Mouse (Mus musculus) hindbrain, embryonic 13.5 days (tissue): ENCODE results near the gene Tmem106c. TPM values are rescaled to one million over a fixed set of nuclear protein-coding genes. Genes with fewer than 3 reads are reported as not detected.

Experiments used
- ATAC-seq: fragments of 200-750 bp; cut with Nextera tagmentation; 2 replicates; pipeline ENCODE4 v1.8.0; 2017; ENCODE audit warnings: moderate TSS enrichment; ENCODE audit not compliant: low FRiP score
- H3K27ac ChIP-seq: fragments of 300-500 bp; sonication (generic); 2 replicates; pipeline ENCODE4 v1.5.1; 2015; ENCODE audit warnings: inconsistent platforms, mild to moderate bottlenecking, moderate library complexity
- H3K27me3 ChIP-seq: fragments of 300-500 bp; sonication (generic); 2 replicates; pipeline ENCODE4 v1.6.1; 2015; ENCODE audit warnings: mild to moderate bottlenecking, inconsistent platforms
- H3K36me3 ChIP-seq: fragments of 300-500 bp; sonication (generic); 2 replicates; pipeline ENCODE4 v1.6.1; 2015; ENCODE audit warnings: mild to moderate bottlenecking, inconsistent platforms
- H3K4me1 ChIP-seq: fragments of 300-500 bp; sonication (generic); replicated peaks from 2 replicates; pipeline ENCODE4 v1.6.1; 2015; ENCODE audit warnings: inconsistent platforms
- H3K4me2 ChIP-seq: fragments of 300-500 bp; sonication (generic); 2 replicates; pipeline ENCODE4 v1.6.1; 2015; ENCODE audit warnings: inconsistent platforms, mild to moderate bottlenecking, moderate library complexity
- H3K4me3 ChIP-seq: fragments of 300-500 bp; sonication (generic); 2 replicates; pipeline ENCODE4 v1.5.1; 2015; ENCODE audit warnings: mild to moderate bottlenecking, inconsistent platforms
- H3K9ac ChIP-seq: fragments of 300-500 bp; sonication (generic); 2 replicates; pipeline ENCODE4 v1.6.1; 2015; ENCODE audit warnings: mild to moderate bottlenecking, inconsistent platforms
- H3K9me3 ChIP-seq: fragments of 300-500 bp; sonication (generic); 2 replicates; pipeline ENCODE4 v1.6.1; 2016; ENCODE audit warnings: inconsistent platforms
- WGBS: fragments of 180-500 bp; shearing (Covaris S2); methylation state at CpG from one replicate; pipeline ENCODE4 v1.1.7; 2015; 5-methylcytosine and 5-hydroxymethylcytosine counted together
- polyA plus RNA-seq: library from polyadenylated mRNA; unstranded; fragments of >200 nt; fragmentation: Nextera tagmentation; extraction: Ambion mirVana; gene quantifications from 2 replicates; pipeline ENCODE4 v1.2.1, GENCODE M21; 2015

Tmem106c gene
- polyA plus RNA-seq, 1 experiment from 2014 or later = 58.3 TPM

DNA sequence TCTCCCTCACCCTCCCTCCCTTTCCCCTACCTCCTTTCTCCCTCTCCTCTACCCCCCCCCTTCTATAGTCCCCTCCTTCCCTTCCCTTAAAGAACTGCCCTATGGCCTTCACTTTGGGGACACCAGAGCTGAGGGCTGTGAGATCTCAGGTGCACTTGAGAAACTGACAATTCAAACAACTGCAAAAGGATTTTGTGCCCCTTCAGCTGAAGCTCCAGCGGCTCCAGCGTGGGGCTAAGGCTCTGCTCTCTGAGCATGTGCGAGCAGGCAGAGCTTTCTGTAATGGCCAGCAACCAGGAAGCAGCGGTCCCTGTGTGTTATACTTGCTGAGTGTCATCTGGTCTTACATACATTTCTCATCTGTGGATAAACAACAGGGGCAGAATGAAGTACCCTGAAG, 8.3 kb upstream of the Tmem106c start:
- Histone ChIP-seq H3K9me3 (no peaks in the 10 kb centered on the region), H3K4me1 (peaks cover 19% of the 10 kb centered on the region), H3K36me3 (no peaks in the 10 kb centered on the region), H3K27ac (no peak overlapping the region), H3K4me3 (no peak overlapping the region), H3K27me3 (0 out of 2 replicates have a peak, but pooled peaks cover 7% of the 10 kb centered on the region), H3K4me2 (no peak overlapping the region), H3K9ac (no peak overlapping the region)
- ATAC-seq = no peak
- WGBS = 28% methylated on average over 4 of the region's 4 CpGs

DNA sequence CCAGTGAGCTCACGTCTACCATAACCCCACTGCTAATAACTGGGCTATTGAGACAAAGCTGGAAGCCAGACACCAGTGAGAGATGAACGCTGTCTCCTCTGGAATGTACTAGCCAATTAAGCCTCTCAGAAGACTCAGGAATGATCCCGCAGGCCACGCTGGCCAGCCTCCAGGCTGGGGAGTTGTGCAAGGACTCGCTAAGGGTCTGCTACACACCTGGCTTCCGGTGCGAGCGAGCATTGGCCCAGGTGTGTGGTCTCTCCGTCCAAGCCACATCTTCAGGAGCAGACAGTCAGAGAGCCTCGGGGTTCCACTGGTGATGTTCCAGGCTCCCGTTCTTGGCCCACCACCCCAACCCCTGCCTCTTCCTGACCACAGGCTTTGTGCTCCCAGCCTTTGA, 7.6 kb upstream of the Tmem106c start:
- H3K27me3 ChIP-seq = 0 out of 2 replicates have a peak, but pooled peaks cover 7% of the 10 kb centered on the region
- H3K4me1 ChIP-seq = peaks cover 19% of the 10 kb centered on the region
- H3K9me3 ChIP-seq = no peaks in the 10 kb centered on the region
- no peak for ATAC-seq
- H3K36me3 ChIP-seq = no peaks in the 10 kb centered on the region
- no peak overlapping the region for H3K9ac ChIP-seq
- no peak overlapping the region for H3K4me2 ChIP-seq
- WGBS = 83% methylated on average over 11 of the region's 11 CpGs
- H3K27ac ChIP-seq = no peak overlapping the region
- H3K4me3 ChIP-seq = no peak overlapping the region

DNA sequence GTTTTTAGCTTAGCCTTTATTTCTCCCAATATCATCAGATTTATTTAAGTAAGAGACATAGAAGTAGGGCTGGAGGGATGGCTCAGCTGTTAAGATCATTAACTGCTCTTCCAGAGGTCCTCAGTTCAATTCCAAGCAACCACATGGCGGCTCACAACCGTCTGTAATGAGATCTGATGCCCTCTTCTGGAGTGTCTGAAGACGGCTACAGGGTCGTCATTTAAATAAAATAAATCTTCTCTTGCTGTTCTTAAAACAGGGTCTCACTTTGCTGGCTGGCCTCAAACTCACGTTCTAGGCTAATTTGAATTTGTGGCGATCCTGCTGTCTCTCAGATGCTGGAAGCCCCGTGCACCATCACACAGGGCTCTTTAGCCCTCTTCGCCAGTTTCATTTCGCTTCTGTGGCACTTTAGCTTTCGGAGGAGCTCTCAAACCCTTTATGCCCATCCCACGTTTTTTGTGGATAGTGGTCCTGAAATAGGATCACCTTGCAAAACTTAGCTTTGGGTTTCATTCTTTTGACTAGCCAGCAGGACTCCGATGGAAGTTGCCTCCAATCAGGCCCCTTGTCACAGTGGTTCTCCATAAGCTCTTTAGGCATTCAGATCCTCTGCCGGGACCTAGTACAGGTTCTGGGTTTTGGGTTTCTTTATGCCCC, 541 bp upstream of the Tmem106c start:
- H3K27ac ChIP-seq = peak overlapping the region; percentile 87
- ATAC-seq = peak; percentile 33

DNA sequence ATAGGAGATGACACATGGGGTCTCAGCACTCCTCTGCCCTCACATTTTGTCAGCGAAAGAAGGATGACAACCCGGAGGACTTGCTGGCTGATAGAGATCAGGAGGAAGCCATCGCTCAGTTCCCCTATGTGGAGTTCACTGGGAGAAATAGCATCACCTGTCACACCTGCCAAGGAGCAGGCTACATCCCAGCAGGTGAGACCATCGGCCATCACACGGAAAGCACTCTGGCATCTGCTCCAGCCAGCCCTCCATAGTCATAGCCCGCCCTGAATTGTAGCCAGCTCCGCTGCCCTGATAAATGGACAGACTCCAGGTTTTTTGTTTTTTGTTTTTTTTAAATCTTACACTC, 812 bp downstream of the Tmem106c start:
- H3K27ac ChIP-seq = peak overlapping the region; percentile 87
- H3K4me3 ChIP-seq = peak overlapping the region; percentile 55
- peaks cover 4% of the 10 kb centered on the region; the same call in 1 of the 2 replicates for H3K36me3 ChIP-seq
- H3K4me1 ChIP-seq = peaks cover 21% of the 10 kb centered on the region
- H3K9me3 ChIP-seq = no peaks in the 10 kb centered on the region
- ATAC-seq = peak; percentile 47; the same call in 1 of the 2 replicates
- peak overlapping the region; percentile 73 for H3K4me2 ChIP-seq
- 18% methylated on average over 7 of the region's 7 CpGs for WGBS
- no peaks in the 10 kb centered on the region for H3K27me3 ChIP-seq
- peak overlapping the region; percentile 75 for H3K9ac ChIP-seq

More for the DNA sequence above, 541 bp upstream of the Tmem106c start:
- Histone ChIP-seq H3K27me3 (no peaks in the 10 kb centered on the region), H3K9ac (peak overlapping the region; percentile 69), H3K4me2 (peak overlapping the region; percentile 73), H3K36me3 (peaks cover 3% of the 10 kb centered on the region; the same call in 1 of the 2 replicates), H3K9me3 (no peaks in the 10 kb centered on the region), H3K4me1 (peaks cover 21% of the 10 kb centered on the region), H3K4me3 (peak overlapping the region; percentile 55)
- WGBS = 8% methylated on average over 13 of the region's 13 CpGs

DNA sequence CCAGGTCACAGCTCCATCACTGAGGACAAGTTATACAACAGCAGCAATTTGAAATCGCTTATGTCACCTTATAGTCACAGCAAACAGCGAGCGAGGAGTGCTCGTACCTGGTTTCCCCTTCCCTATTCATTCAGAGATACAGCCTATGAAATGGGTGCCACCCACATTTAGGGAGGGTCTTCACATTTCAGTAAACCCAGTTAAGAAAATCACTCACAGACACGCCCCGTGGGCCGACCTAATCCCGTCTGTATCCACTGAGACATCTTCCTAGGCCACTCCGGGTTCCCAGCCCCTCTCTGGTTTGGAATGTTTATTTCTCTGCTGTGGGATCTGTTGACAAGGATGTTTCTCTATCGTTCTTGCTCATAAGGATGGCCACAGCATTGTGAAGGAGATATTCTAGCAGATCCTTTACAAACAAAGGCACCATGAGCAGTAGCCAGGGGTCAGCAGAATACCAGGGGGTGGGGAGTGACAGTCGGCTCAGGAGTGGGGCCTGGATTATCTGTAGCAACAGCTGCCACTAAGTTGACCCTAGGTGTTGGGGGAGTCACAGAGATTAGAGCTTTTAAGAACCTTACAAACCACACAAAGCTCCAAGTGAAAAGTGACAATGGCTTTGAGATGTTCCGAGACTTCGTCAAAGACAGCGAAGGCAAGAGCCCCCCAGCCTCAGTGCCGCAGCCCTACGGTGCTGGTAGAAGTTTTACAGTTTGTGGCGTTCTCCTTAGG, 1.5 kb downstream of the Tmem106c start:
- peak overlapping the region; percentile 73 for H3K4me2 ChIP-seq
- no peaks in the 10 kb centered on the region for H3K27me3 ChIP-seq
- no peaks in the 10 kb centered on the region for H3K9me3 ChIP-seq
- ATAC-seq = no peak
- H3K4me1 ChIP-seq = peaks cover 23% of the 10 kb centered on the region
- no peak overlapping the region for H3K4me3 ChIP-seq
- H3K27ac ChIP-seq = no peak overlapping the region
- peak overlapping the region; percentile 51; the same call in 1 of the 2 replicates for H3K9ac ChIP-seq
- 61% methylated on average over 17 of the region's 17 CpGs for WGBS
- H3K36me3 ChIP-seq = peaks cover 4% of the 10 kb centered on the region; the same call in 1 of the 2 replicates

DNA sequence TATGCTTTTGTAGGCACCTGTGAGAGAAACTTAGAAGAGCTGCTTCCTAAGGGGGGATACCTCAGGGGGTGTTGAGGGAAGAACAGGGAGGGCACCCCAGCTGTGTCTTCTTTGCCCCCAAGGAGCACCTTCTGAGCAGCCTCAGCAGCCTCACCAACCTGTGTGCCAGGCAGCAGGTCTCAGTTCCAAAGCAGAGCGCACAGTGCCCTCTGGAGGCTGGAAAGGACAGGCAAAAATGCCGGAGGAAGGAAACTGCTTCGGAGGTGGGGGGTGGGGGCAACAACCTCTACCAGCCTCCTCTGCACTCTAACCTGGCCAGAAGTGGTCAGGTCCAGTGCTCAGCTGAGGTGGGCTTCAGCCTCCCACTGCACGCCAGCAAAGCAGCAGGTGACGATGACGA, 6.3 kb downstream of the Tmem106c start:
- Histone ChIP-seq H3K36me3 (peaks cover 4% of the 10 kb centered on the region; the same call in 1 of the 2 replicates), H3K27me3 (no peaks in the 10 kb centered on the region), H3K9ac (no peak overlapping the region), H3K4me3 (no peak overlapping the region), H3K4me2 (no peak overlapping the region), H3K9me3 (no peaks in the 10 kb centered on the region), H3K4me1 (peaks cover 12% of the 10 kb centered on the region), H3K27ac (no peak overlapping the region)
- ATAC-seq = no peak
- WGBS = 47% methylated on average over 6 of the region's 6 CpGs

DNA sequence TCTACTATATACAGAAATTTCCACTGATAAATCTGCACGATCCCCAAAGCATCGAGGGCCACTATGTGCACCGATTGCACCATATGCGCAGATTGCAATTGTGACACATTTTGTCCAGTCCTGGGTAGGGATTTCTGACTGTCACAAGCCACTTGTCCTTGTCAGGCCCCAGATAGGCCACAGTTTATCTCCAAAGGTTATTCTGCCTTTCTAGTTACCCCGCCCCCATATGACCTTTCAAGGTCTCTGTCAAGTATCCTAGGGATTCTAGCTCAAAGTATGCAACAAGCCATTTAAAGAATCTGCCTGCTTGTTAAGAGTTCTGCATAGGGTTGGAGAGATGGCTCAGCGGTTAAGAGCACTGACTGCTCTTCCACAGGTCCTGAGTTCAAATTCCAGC, 8.6 kb downstream of the Tmem106c start:
- ATAC-seq = no peak
- 93% methylated on average over 6 of the region's 6 CpGs for WGBS
- no peak overlapping the region for H3K4me3 ChIP-seq
- no peak overlapping the region for H3K4me2 ChIP-seq
- H3K4me1 ChIP-seq = 0 out of 2 replicates have a peak, but pooled peaks cover 7% of the 10 kb centered on the region
- H3K36me3 ChIP-seq = peaks cover 23% of the 10 kb centered on the region
- no peak overlapping the region for H3K27ac ChIP-seq
- H3K9ac ChIP-seq = no peak overlapping the region
- no peaks in the 10 kb centered on the region for H3K27me3 ChIP-seq
- H3K9me3 ChIP-seq = no peaks in the 10 kb centered on the region

DNA sequence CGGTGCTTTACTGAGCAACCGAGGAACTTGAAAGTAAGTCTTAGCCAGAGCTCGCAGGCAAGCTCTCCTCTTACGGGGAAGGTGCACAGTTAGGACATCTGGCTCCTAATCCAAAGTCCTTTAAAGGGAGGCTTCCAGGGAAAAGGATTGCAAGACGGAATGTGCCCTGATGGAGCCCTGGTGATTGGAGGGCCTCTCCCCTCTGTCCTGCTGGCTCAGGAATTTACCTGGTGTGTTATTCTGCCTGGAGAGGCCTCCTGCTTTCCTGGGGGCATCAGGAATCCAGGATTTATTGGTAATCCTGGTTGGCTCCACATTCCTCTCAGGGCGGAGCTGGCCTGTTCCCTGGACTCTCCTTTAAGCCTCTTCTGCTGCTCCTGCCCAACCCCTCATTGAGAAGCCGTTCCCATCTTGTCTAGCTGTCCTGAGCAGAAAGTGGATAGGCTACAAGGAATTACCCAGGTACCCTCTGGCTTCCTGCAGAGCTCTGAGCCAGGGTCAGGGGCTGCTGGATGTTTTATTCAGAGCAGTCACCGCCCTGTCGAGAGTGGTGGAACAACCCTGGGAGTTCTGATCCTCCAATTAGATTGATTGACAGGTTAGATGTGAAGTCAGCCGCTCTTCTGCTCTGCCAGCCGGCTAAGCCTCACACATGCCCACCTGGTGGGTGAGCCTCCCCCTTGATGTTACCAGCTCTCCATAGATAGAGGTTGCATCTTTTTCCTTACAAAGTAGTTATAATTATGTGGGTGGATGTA, 9.4 kb downstream of the Tmem106c start:
- Histone ChIP-seq H3K27ac (no peak overlapping the region), H3K27me3 (no peaks in the 10 kb centered on the region), H3K9ac (no peak overlapping the region; the same call in 1 of the 2 replicates)

DNA sequence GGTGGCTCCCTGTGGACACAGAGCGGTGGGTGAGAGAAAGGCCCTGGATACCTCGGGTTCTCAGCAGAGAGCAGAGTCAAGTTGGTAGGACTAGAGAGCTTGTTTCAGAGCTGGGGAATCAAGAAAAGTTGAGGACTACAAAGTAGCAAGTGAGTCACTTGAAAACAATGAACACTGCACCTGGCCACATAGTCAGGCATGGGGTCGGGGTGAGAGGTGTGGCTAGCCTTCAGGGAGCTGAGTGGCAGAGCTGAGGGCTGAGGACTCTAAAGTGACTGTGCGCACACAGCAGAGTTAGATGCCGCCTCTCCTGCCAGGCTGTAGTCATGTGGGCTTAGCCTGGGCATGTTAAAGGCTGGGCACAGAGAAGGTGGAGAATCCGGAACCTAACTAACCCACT, 17.6 kb downstream of the Tmem106c start:
- ATAC-seq = no peak
- no peak overlapping the region for H3K4me2 ChIP-seq
- no peaks in the 10 kb centered on the region for H3K27me3 ChIP-seq

More for the DNA sequence above, 9.4 kb downstream of the Tmem106c start:
- ATAC-seq = no peak
- Histone ChIP-seq H3K9me3 (no peaks in the 10 kb centered on the region), H3K36me3 (peaks cover 29% of the 10 kb centered on the region), H3K4me2 (no peak overlapping the region), H3K4me1 (0 out of 2 replicates have a peak, but pooled peaks cover 7% of the 10 kb centered on the region), H3K4me3 (no peak overlapping the region)
- 43% methylated on average over 11 of the region's 11 CpGs for WGBS

DNA sequence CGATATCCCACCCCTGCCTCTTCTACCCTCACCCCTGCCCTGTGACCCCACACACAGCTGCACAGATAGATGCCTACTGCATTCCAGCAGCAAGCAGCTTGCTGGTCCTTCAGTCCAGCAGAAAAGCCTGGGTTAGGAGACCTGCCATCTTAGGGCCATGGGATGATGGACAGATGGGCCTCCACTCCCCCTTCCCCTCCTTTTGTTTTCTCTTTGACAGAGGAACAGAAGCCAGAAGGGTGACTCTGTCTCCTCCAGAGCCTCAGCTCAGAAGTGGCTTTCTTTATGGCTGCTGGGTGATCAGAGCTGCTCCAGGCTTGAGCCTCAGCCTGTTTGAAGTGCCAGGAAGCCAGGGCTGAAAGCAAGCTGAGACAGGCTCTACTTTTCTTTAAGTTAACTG, 25.5 kb downstream of the Tmem106c start:
- Histone ChIP-seq H3K9me3 (no peaks in the 10 kb centered on the region), H3K36me3 (peaks cover 32% of the 10 kb centered on the region), H3K27ac (peak overlapping the region; percentile 78), H3K4me2 (no peak overlapping the region), H3K27me3 (no peaks in the 10 kb centered on the region), H3K9ac (peak overlapping the region; percentile 39; the same call in 1 of the 2 replicates), H3K4me3 (no peak overlapping the region), H3K4me1 (peaks cover 50% of the 10 kb centered on the region)
- WGBS = 0% methylated on average over 1 of the region's 1 CpGs
- ATAC-seq = no peak

More for the DNA sequence above, 17.6 kb downstream of the Tmem106c start:
- WGBS = 94% methylated on average over 6 of the region's 6 CpGs
- Histone ChIP-seq H3K27ac (no peak overlapping the region), H3K36me3 (peaks cover 95% of the 10 kb centered on the region), H3K9me3 (0 out of 2 replicates have a peak, but pooled peaks cover 5% of the 10 kb centered on the region), H3K9ac (no peak overlapping the region), H3K4me1 (no peaks in the 10 kb centered on the region), H3K4me3 (no peak overlapping the region)

DNA sequence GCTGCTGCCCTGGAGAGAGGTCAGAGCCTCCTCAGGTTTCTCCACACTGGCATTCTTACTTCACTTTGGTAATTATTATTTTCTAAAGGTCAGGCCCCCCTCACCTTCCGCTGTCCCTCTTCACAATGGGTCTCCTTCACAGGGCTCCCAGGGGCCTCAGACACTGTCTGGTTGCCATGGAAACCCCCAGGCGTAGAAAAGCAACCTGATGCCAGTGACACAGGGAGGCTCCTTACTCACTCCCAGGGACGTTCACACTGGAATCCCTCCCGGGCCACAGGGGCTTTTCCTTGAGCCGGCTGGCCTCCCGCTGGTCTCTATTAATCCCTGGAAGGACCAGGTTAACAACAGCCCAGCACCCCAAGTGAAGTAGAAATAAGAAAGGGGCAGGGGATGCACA, 26.1 kb downstream of the Tmem106c start:
- peak overlapping the region; percentile 78 for H3K27ac ChIP-seq
- peaks cover 50% of the 10 kb centered on the region for H3K4me1 ChIP-seq
- H3K36me3 ChIP-seq = peaks cover 26% of the 10 kb centered on the region
- H3K9ac ChIP-seq = peak overlapping the region; percentile 51; the same call in 1 of the 2 replicates
- no peaks in the 10 kb centered on the region for H3K9me3 ChIP-seq
- H3K27me3 ChIP-seq = no peaks in the 10 kb centered on the region
- ATAC-seq = 0 out of 2 replicates have a peak, but pooled peaks have one; percentile 26
- H3K4me3 ChIP-seq = 0 out of 2 replicates have a peak overlapping the region, but pooled peaks have one; percentile 16
- under 1% methylated on average over 6 of the region's 6 CpGs for WGBS
- peak overlapping the region; percentile 36 for H3K4me2 ChIP-seq

DNA sequence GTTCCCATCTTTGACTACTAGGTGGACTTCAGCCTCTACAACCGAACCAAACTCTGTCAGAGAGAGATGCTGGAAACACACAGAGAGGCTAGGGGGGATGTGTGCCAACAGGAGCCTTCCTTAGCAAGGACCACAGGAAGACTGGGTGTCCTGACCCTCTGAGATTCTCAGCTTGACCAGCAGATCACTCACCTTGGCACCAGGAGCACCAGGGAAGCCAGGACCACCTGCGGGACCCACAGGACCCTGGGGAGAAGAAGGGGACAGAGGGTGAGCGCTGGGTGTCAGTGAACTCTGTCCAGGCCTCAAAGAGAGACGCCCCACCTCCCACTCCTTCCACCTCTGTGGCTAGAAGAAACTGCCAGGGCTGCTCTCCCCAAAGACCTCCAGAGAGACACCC, 26.7 kb downstream of the Tmem106c start:
- Histone ChIP-seq H3K4me2 (no peak overlapping the region), H3K27me3 (no peaks in the 10 kb centered on the region), H3K4me3 (no peak overlapping the region), H3K36me3 (peaks cover 20% of the 10 kb centered on the region), H3K4me1 (peaks cover 55% of the 10 kb centered on the region), H3K9me3 (no peaks in the 10 kb centered on the region), H3K9ac (peak overlapping the region; percentile 35), H3K27ac (peak overlapping the region; percentile 78)
- no peak for ATAC-seq
- 15% methylated on average over 4 of the region's 4 CpGs for WGBS
